Mouse (Mus musculus): ENCODE results near the gene Cacna1d.

- TF ChIP-seq EP300 (IDR thresholded peaks at IDR 0.05; ENCODE audit: low read depth), result no peak
- no peak for TF ChIP-seq CTCF (IDR thresholded peaks at IDR 0.05; ENCODE audit: low read depth)
Observed at GRCm38 (mm10) chr14:30463312-30463711, 27.9 kb downstream of the Cacna1d start.

All from heart, postnatal 0 days (tissue).